Mouse (Mus musculus) forebrain, postnatal 0 days (tissue): ENCODE results near the gene Degs1. TPM values are rescaled to one million over a fixed set of nuclear protein-coding genes. Genes with fewer than 3 reads are reported as not detected.
"Not testable (repeated sequence)": the region's sequence is repeated elsewhere in the genome, so short reads cannot be mapped to it uniquely, and the experiment has no call there.

Experiments used
- ATAC-seq: fragments of 200-750 bp; cut with Nextera tagmentation; 2 replicates; pipeline ENCODE4 v1.8.0; 2017; ENCODE audit warnings: mild to moderate bottlenecking, moderate library complexity
- DNase-seq: peaks from one replicate; pipeline ENCODE4 v3.0.0-alpha.2; 2015
- H3K27ac ChIP-seq: fragments of 300-500 bp; sonication (generic); 2 replicates; pipeline ENCODE4 v1.5.1; 2014; ENCODE audit warnings: low read depth, mild to moderate bottlenecking, antibody characterized with exemption, low read length, moderate library complexity, mixed read lengths
- H3K27me3 ChIP-seq: fragments of 300-500 bp; sonication (generic); 2 replicates; pipeline ENCODE4 v1.6.1; 2014; ENCODE audit warnings: mild to moderate bottlenecking, low read length, mixed read lengths; ENCODE audit not compliant: insufficient read depth
- H3K36me3 ChIP-seq: fragments of 300-500 bp; sonication (generic); 2 replicates; pipeline ENCODE4 v1.6.1; 2014; ENCODE audit warnings: mild to moderate bottlenecking, moderate library complexity; ENCODE audit not compliant: insufficient read depth
- H3K4me1 ChIP-seq: fragments of 300-500 bp; sonication (generic); 2 replicates; pipeline ENCODE4 v1.6.1; 2014; ENCODE audit warnings: antibody characterized with exemption; ENCODE audit not compliant: insufficient read depth
- H3K4me2 ChIP-seq: fragments of 300-500 bp; sonication (generic); 2 replicates; pipeline ENCODE4 v1.6.1; 2014; ENCODE audit warnings: low read depth, mild to moderate bottlenecking, moderate library complexity
- H3K4me3 ChIP-seq: fragments of 300-500 bp; sonication (generic); 2 replicates; pipeline ENCODE4 v1.5.1; 2014; ENCODE audit warnings: low read depth, low read length, mixed read lengths
- H3K9ac ChIP-seq: fragments of 300-500 bp; sonication (generic); 2 replicates; pipeline ENCODE4 v1.6.1; 2014; ENCODE audit warnings: mild to moderate bottlenecking
- H3K9me3 ChIP-seq: fragments of 300-500 bp; sonication (generic); 2 replicates; pipeline ENCODE4 v1.6.1; 2016; ENCODE audit warnings: low read length
- CTCF ChIP-seq: sonication (generic); IDR thresholded peaks from 2 replicates; pipeline ENCODE4 v1.5.1; 2016; ENCODE audit warnings: antibody characterized with exemption, control low read depth, low read depth
- WGBS: fragments of 180-500 bp; shearing (Covaris S2); extraction: QIAGEN DNeasy Blood & Tissue Kit; methylation state at CpG from one replicate; pipeline ENCODE4 v1.1.7; 2014; 5-methylcytosine and 5-hydroxymethylcytosine counted together
- polyA plus RNA-seq: library from polyadenylated mRNA; unstranded; fragments of >200 nt; fragmentation: Nextera tagmentation; extraction: Ambion mirVana; gene quantifications from 2 replicates; pipeline ENCODE4 v1.2.1, GENCODE M21; 2015
- total RNA-seq: library from RNA; depleted of rRNA; stranded (reverse); fragments of >200 nt; gene quantifications from 2 replicates; pipeline ENCODE4 v1.2.3, GENCODE M21; 2014

Degs1 gene
- total and polyA plus RNA-seq, 2 experiments from 2014 or later = 62.5 to 87.2 TPM

DNA sequence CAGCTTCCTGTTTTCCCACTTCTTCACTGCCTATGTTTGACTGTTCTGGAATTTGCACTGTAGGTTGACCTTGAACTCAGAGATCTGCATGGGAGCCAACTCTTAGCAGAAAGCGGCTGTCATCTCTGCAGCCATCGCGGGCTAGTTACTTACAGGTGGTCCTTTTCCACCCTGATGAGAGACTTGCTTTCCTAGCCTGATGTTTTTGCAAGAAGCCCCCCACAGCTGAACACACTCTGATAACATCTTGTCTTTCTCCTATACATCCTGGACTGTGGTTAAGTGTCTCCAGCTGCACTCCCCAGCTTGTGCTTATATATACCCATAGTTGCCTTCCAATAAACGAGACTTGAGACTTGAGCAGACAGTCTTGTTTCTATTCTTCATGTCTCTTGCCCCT, 9.7 kb upstream of the Degs1 start:
- Histone ChIP-seq H3K4me1 (no peaks in the 10 kb centered on the region), H3K9ac (no peak overlapping the region), H3K27ac (no peak overlapping the region), H3K4me3 (no peak overlapping the region), H3K9me3 (no peaks in the 10 kb centered on the region), H3K27me3 (no peaks in the 10 kb centered on the region), H3K36me3 (no peaks in the 10 kb centered on the region), H3K4me2 (no peak overlapping the region)
- no peak for ATAC-seq
- DNase-seq = no peak
- WGBS = 90% methylated on average over 4 of the region's 4 CpGs
- no peak for TF ChIP-seq CTCF

DNA sequence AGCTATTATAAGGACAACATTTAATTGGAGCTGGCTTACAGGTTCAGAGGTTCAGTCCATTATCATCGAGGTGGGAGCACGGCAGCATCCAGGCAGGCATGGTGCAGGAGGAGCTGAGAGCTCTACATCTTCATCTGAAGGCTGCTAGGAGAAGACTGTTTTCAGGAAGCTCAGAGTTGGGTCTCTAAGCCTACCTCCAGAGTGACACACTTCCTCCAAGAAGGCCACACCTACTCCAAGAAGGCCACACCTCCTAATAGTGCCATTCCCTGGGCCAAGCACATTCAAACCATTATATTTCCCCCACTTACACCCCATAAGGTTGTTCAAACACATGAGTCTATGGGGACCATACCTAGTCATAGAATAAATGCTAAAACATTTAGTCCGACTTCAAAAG, 8.1 kb upstream of the Degs1 start:
- WGBS = 91% methylated on average over 3 of the region's 3 CpGs
- not testable (repeated sequence) for H3K4me1 ChIP-seq, H3K27ac ChIP-seq, ATAC-seq, H3K4me2 ChIP-seq, H3K36me3 ChIP-seq, H3K4me3 ChIP-seq, DNase-seq, H3K9ac ChIP-seq, H3K27me3 ChIP-seq, H3K9me3 ChIP-seq

DNA sequence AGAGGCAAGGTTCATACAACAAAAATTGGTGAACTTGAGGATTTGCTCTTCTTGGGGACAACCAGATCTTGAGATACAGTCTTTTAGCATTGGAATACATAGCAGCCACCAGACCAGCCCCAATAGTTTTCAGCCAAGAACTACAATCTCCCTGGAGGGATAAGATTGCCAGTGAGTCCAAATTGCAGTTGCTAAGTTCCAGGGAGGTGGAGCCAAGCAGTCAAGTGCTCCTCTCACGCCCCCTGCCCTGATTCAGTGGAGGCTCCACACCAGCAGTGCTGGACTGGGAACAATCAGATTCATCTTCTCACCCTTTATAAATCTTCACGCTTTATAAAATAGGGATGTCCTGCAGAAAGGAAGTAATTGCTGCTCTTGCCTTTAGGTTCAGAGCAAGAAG, 7.2 kb upstream of the Degs1 start:
- Histone ChIP-seq H3K4me3 (no peak overlapping the region), H3K36me3 (no peaks in the 10 kb centered on the region), H3K4me2 (no peak overlapping the region), H3K27ac (no peak overlapping the region), H3K9me3 (no peaks in the 10 kb centered on the region), H3K4me1 (no peaks in the 10 kb centered on the region), H3K9ac (no peak overlapping the region), H3K27me3 (no peaks in the 10 kb centered on the region)
- TF ChIP-seq CTCF = no peak
- WGBS = 73% methylated on average over 2 of the region's 2 CpGs
- no peak for DNase-seq
- no peak for ATAC-seq

DNA sequence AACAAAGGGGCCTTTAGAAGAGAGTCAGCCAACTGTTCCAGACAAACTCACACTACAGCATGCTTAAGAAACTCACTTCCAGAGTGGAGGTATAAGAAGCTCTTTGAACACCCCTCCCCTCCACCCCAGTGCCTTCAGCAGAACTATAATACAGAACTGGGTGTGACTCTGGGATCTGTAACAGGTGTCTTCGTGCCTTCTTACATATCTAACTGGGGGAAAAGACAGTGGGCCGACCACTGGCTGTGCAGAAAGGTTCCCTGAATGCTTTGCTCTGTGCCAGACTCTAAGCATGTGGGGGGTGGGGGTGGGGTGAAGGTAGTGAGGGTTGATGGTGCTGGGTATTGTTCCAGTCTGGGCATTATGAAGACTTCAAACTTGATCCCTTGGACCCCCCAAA, 6.0 kb upstream of the Degs1 start:
- TF ChIP-seq CTCF = no peak
- DNase-seq (no peak), ATAC-seq (no peak)
- Histone ChIP-seq H3K4me3 (no peak overlapping the region), H3K9me3 (no peaks in the 10 kb centered on the region), H3K4me1 (no peaks in the 10 kb centered on the region), H3K27ac (no peak overlapping the region), H3K27me3 (0 out of 2 replicates have a peak, but pooled peaks cover 3% of the 10 kb centered on the region), H3K4me2 (no peak overlapping the region), H3K9ac (no peak overlapping the region), H3K36me3 (no peaks in the 10 kb centered on the region)
- 58% methylated on average over 2 of the region's 2 CpGs for WGBS

DNA sequence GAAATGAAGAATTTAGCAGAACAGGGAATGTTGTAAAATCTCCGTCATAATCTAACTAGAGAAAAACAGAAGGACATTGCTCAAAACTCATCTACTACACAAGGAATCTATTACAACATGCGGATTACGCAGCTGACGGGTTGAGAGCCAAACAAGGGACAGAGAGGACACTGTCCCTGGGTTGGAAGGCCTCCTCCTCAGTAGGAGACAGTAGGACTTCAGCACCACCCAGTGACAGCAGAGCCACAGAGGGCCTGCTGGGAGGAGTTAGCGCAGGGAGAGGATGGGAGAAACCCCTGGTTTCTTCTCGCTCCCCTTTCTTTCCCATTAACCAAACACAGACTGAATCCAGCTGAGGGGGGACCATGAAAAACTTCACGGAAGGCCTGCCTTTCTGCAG, 5.2 kb upstream of the Degs1 start:
- Histone ChIP-seq H3K4me3 (no peak overlapping the region), H3K27me3 (0 out of 2 replicates have a peak, but pooled peaks cover 3% of the 10 kb centered on the region), H3K4me1 (no peaks in the 10 kb centered on the region), H3K9me3 (no peaks in the 10 kb centered on the region), H3K9ac (no peak overlapping the region), H3K36me3 (no peaks in the 10 kb centered on the region), H3K4me2 (no peak overlapping the region), H3K27ac (no peak overlapping the region)
- no peak for DNase-seq
- no peak for TF ChIP-seq CTCF
- WGBS = 78% methylated on average over 7 of the region's 7 CpGs
- ATAC-seq = no peak

DNA sequence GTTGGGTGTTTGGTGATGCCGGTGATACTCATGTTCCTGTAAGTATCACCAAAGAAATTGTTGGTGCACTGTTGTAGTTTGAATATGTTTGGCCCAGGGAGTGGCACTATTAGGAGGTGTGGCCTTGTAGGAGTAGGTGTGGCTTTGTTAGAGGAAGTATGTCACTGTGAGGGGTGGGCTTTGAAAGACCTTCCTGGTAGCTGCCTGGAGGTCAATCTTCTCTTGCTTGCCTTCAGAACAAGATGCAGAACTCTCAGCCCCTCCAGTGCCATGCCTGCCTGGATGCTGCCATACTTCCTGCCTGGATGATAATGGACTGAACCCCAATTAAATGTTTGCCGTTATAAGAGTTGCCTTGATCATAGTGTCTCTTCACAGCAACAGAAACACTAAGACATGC, 2.2 kb upstream of the Degs1 start:
- DNase-seq (no peak), ATAC-seq (no peak)
- 91% methylated on average over 2 of the region's 2 CpGs for WGBS
- no peak overlapping the region for H3K27ac ChIP-seq
- H3K4me1 ChIP-seq = peaks cover 9% of the 10 kb centered on the region; the same call in 1 of the 2 replicates
- H3K27me3 ChIP-seq = 0 out of 2 replicates have a peak, but pooled peaks cover 3% of the 10 kb centered on the region
- H3K4me2 ChIP-seq = no peak overlapping the region
- no peaks in the 10 kb centered on the region for H3K36me3 ChIP-seq
- H3K9ac ChIP-seq = no peak overlapping the region
- H3K4me3 ChIP-seq = no peak overlapping the region
- no peak for TF ChIP-seq CTCF
- H3K9me3 ChIP-seq = no peaks in the 10 kb centered on the region

DNA sequence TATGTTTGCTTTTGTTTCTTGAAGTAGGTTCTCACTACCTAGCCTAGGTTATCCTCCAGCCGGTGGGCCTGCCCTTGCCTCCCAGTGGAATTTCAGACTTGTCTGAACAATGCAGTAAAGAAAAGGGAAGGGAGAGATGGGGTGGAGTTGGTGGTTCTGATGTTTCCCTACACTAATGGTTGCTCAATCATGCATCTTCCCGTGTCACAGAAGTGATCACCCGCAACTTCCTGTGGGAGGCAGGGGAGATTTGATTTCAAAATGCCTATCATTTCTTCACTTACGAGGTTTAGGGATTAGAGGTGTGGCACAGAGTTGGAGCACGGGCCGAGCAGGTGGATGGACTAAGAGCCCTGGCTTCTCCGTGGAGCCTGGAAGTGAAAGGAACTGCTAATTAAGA, 627 bp upstream of the Degs1 start:
- Histone ChIP-seq H3K4me1 (peaks cover 9% of the 10 kb centered on the region; the same call in 1 of the 2 replicates), H3K27ac (no peak overlapping the region), H3K4me2 (peak overlapping the region; percentile 88), H3K9ac (no peak overlapping the region), H3K9me3 (no peaks in the 10 kb centered on the region), H3K4me3 (peak overlapping the region; percentile 83; the same call in 1 of the 2 replicates), H3K36me3 (peaks cover 9% of the 10 kb centered on the region), H3K27me3 (0 out of 2 replicates have a peak, but pooled peaks cover 3% of the 10 kb centered on the region)
- TF ChIP-seq CTCF = no peak
- ATAC-seq (no peak), DNase-seq (no peak)
- WGBS = 31% methylated on average over 7 of the region's 7 CpGs
